Mouse (Mus musculus) lung, embryonic 15.5 days (tissue): Measurements from ENCODE around the gene Tph2. TPM values are rescaled to one million over a fixed set of nuclear protein-coding genes. Genes with fewer than 3 reads are reported as not detected.

ENCODE experiments used
- ATAC-seq: fragments of 200-750 bp; cut with Nextera tagmentation; 2 replicates; pipeline ENCODE4 v1.8.0; 2017; ENCODE audit warnings: moderate number of reproducible peaks, borderline replicate concordance; ENCODE audit not compliant: low FRiP score, low TSS enrichment; ENCODE audit errors: extremely low read depth
- H3K27ac ChIP-seq: fragments of 300-500 bp; sonication (generic); 2 replicates; pipeline ENCODE4 v1.5.1; 2015; ENCODE audit warnings: moderate library complexity, mild to moderate bottlenecking, inconsistent platforms
- H3K27me3 ChIP-seq: fragments of 300-500 bp; sonication (generic); 2 replicates; pipeline ENCODE4 v1.6.1; 2015; ENCODE audit warnings: inconsistent platforms
- H3K36me3 ChIP-seq: fragments of 300-500 bp; sonication (generic); 2 replicates; pipeline ENCODE4 v1.6.1; 2015; ENCODE audit warnings: inconsistent platforms
- H3K4me1 ChIP-seq: fragments of 300-500 bp; sonication (generic); 2 replicates; pipeline ENCODE4 v1.6.1; 2015; ENCODE audit warnings: inconsistent platforms
- H3K4me2 ChIP-seq: fragments of 300-500 bp; sonication (generic); 2 replicates; pipeline ENCODE4 v1.6.1; 2015; ENCODE audit warnings: inconsistent platforms, mild to moderate bottlenecking, moderate library complexity
- H3K4me3 ChIP-seq: fragments of 300-500 bp; sonication (generic); 2 replicates; pipeline ENCODE4 v1.5.1; 2015; ENCODE audit warnings: mild to moderate bottlenecking, inconsistent platforms
- H3K9ac ChIP-seq: fragments of 300-500 bp; sonication (generic); 2 replicates; pipeline ENCODE4 v1.6.1; 2015; ENCODE audit warnings: inconsistent platforms
- H3K9me3 ChIP-seq: fragments of 300-500 bp; sonication (generic); 2 replicates; pipeline ENCODE4 v1.6.1; 2016; ENCODE audit warnings: inconsistent platforms
- WGBS: fragments of 180-500 bp; shearing (Covaris S2); methylation state at CpG from one replicate; pipeline ENCODE4 v1.1.7; 2015; 5-methylcytosine and 5-hydroxymethylcytosine counted together
- polyA plus RNA-seq: library from polyadenylated mRNA; unstranded; fragments of >200 nt; fragmentation: Nextera tagmentation; extraction: Ambion mirVana; gene quantifications from 2 replicates; pipeline ENCODE4 v1.2.1, GENCODE M21; 2015

Gene Tph2
- polyA plus RNA-seq, 1 experiment from 2014 or later: 0.07 TPM

DNA sequence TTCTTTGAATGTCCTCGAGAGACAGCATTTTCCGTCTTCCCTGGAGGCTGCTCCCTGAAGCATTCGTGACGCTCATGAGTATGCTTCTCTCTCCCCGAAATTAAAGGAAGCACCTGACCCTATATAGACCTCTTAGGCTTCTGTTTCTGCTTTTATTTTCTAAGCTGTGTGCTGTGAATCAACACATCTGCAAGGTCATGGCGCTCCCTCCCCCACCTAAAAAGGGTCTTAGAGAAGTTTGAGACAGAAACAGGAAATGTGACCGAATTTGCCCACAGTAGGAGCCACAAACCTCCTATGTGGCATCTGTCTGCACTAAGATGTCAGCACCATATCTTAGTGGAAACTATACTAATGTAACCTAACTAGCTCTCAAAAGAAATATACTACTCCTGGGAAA lies 124.1 kb downstream of the Tph2 start:
- no peaks in the 10 kb centered on the region for H3K27me3 ChIP-seq
- H3K9ac ChIP-seq: no peak overlapping the region
- H3K4me1 ChIP-seq: no peaks in the 10 kb centered on the region
- no peak overlapping the region for H3K4me2 ChIP-seq
- WGBS: 59% methylated on average over 7 of the region's 7 CpGs
- no peak overlapping the region for H3K27ac ChIP-seq
- ATAC-seq: no peak
- H3K4me3 ChIP-seq: no peak overlapping the region
- no peaks in the 10 kb centered on the region for H3K9me3 ChIP-seq
- no peaks in the 10 kb centered on the region for H3K36me3 ChIP-seq

DNA sequence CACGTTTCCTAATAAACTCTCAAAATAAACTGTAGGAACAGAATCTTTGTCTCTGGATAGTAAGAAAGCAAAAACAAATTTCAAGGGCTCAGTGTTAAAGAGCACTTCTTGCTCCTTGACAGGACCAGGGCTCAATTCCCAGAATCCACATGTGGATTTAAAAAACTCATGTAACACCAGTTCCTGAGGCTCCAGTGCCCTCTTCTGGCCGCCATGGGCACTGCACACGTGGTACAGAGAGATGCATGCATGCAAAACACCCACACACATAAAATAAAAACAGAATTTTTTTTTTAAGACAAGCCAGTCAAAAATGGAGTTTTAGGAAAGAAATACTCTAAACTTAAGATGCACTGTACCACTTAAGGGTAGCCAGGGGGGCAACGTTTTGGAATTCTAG lies 133.2 kb downstream of the Tph2 start:
- Histone ChIP-seq H3K4me1 (no peaks in the 10 kb centered on the region), H3K36me3 (no peaks in the 10 kb centered on the region), H3K4me2 (no peak overlapping the region), H3K9me3 (no peaks in the 10 kb centered on the region), H3K27me3 (no peaks in the 10 kb centered on the region), H3K9ac (no peak overlapping the region), H3K4me3 (no peak overlapping the region), H3K27ac (no peak overlapping the region)
- WGBS: 54% methylated on average over 4 of the region's 4 CpGs
- ATAC-seq: no peak

DNA sequence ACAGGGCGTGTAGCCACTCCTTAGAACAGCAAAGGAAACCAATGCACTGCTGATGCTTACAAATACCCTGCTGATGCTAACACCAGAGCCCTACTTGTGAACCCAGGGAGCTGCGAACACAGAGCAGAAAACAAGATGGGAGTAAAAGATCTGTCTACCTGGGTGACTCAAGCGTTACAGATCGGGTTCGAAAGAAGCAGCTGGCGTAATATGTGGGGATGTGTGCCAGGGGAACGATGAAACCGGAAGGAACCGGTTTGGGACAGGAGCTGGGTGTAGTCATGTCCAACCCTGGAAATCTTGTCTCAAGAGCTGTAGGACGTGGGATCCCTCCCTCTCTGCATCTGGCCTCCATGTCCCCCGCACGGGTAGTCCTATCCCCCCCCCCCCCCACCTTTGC lies 134.1 kb downstream of the Tph2 start:
- WGBS: 89% methylated on average over 12 of the region's 12 CpGs
- Histone ChIP-seq H3K27me3 (no peaks in the 10 kb centered on the region), H3K27ac (no peak overlapping the region), H3K4me1 (no peaks in the 10 kb centered on the region), H3K36me3 (no peaks in the 10 kb centered on the region), H3K4me3 (no peak overlapping the region), H3K9me3 (no peaks in the 10 kb centered on the region), H3K4me2 (no peak overlapping the region), H3K9ac (no peak overlapping the region)
- no peak for ATAC-seq

DNA sequence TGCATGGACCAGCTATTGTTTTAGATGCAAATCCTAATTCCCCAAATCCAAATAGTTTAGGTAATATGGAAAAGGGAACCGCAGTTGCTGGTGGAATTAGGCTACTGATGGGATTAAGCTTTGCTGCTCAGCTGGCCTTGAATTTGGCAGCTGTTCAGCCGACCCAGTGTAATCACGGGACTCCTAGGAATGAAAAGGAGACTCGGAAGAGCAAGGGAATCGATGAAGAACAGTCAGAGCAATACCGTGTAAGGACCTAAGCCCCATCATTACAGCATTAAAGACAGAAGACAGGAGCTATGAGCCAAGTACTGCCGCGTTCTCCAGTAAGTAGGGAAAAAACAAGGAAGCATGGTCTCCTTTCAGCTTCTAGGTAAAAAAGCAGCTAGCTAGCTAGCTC lies 134.6 kb downstream of the Tph2 start:
- H3K4me2 ChIP-seq: no peak overlapping the region
- H3K9ac ChIP-seq: no peak overlapping the region
- no peak for ATAC-seq
- 61% methylated on average over 8 of the region's 8 CpGs for WGBS
- no peak overlapping the region for H3K4me3 ChIP-seq
- no peaks in the 10 kb centered on the region for H3K36me3 ChIP-seq
- H3K27me3 ChIP-seq: no peaks in the 10 kb centered on the region
- H3K27ac ChIP-seq: no peak overlapping the region
- no peaks in the 10 kb centered on the region for H3K4me1 ChIP-seq
- H3K9me3 ChIP-seq: no peaks in the 10 kb centered on the region

DNA sequence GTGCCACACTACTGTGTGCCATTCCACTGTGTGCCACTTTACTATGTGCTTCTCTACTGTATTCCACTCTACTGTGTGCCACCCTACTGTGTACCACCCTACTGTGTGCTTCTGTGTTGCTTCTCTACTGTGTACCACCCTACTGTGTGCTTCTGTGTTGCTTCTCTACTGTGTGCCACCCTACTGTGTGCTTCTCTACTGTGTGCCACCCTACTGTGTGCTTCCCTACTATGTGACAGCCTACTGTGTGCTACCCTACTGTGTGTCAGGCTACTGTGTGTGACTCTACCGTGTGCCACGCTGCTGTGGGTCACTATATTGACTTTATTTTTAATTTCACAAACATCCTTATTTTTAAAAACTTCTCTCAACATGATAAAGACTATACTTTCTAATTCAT lies 136.3 kb downstream of the Tph2 start:
- Histone ChIP-seq H3K4me2 (no peak overlapping the region), H3K27ac (no peak overlapping the region), H3K9me3 (no peaks in the 10 kb centered on the region), H3K9ac (no peak overlapping the region), H3K27me3 (no peaks in the 10 kb centered on the region), H3K4me1 (no peaks in the 10 kb centered on the region), H3K4me3 (no peak overlapping the region), H3K36me3 (no peaks in the 10 kb centered on the region)
- 91% methylated on average over 2 of the region's 2 CpGs for WGBS
- no peak; the same call in 1 of the 2 replicates for ATAC-seq

DNA sequence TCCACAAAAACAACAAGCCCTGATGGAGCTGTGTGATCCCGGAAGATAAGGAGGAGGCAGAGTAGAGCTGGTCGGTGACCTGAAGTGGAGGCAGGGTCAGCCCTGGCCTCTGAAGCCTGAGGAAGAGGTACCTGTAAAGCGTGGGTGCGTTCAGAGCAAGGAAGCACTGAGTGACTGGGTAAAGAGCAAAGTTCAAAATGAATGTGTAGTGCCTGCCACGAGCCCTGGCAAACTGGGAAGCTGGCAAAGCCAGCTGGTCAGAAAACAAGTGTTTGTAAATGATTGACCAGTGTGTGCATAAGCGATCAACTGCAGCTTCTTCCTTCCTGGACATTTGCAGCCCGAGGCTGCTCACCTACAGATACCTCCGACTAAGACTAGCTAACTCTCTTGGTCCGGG lies 149.1 kb downstream of the Tph2 start:
- H3K9me3 ChIP-seq: no peaks in the 10 kb centered on the region
- no peak for ATAC-seq
- H3K27me3 ChIP-seq: no peaks in the 10 kb centered on the region
- H3K4me3 ChIP-seq: no peak overlapping the region
- H3K4me2 ChIP-seq: no peak overlapping the region
- WGBS: 75% methylated on average over 9 of the region's 9 CpGs
- no peaks in the 10 kb centered on the region for H3K36me3 ChIP-seq
- no peaks in the 10 kb centered on the region for H3K4me1 ChIP-seq
- H3K9ac ChIP-seq: no peak overlapping the region
- no peak overlapping the region for H3K27ac ChIP-seq

Other genes with a start within 250 kb of the Tph2 start
- 56.3 and 57.4 TPM in 2 replicates for gene Tbc1d15, start 66.4 kb upstream of the Tph2 start, polyA plus RNA-seq
- gene Rab21, start 130.6 kb upstream of the Tph2 start, polyA plus RNA-seq: 4.7 and 5.9 TPM in 2 replicates
- 23.2 and 29.3 TPM in 2 replicates for gene Tmem19, start 177.5 kb upstream of the Tph2 start, polyA plus RNA-seq
- 17.9 and 19.5 TPM in 2 replicates for gene Thap2, start 199.4 kb upstream of the Tph2 start, polyA plus RNA-seq
- 16.2 and 18.6 TPM in 2 replicates for gene Zfc3h1, start 199.9 kb upstream of the Tph2 start, polyA plus RNA-seq